Mouse (Mus musculus) stomach, embryonic 15.5 days (tissue): ENCODE data around the gene Shisal1. TPM values are rescaled to one million over a fixed set of nuclear protein-coding genes. Genes with fewer than 3 reads are reported as not detected.
A peak's percentile ranks its signal among the peaks of the same experiment; 100 is the strongest.

Experiments used
- ATAC-seq: fragments of 200-750 bp; cut with Nextera tagmentation; 2 replicates; pipeline ENCODE4 v1.8.0; 2017; ENCODE audit warnings: low read depth, moderate number of reproducible peaks, moderate TSS enrichment; ENCODE audit not compliant: insufficient read depth, low FRiP score
- H3K27ac ChIP-seq: fragments of 300-500 bp; sonication (generic); 2 replicates; pipeline ENCODE4 v1.5.1; 2015; ENCODE audit warnings: mild to moderate bottlenecking, inconsistent platforms
- H3K27me3 ChIP-seq: fragments of 300-500 bp; sonication (generic); replicated peaks from 2 replicates; pipeline ENCODE4 v1.6.1; 2015; ENCODE audit warnings: inconsistent platforms
- H3K36me3 ChIP-seq: fragments of 300-500 bp; sonication (generic); 2 replicates; pipeline ENCODE4 v1.6.1; 2015; ENCODE audit warnings: inconsistent platforms
- H3K4me1 ChIP-seq: fragments of 300-500 bp; sonication (generic); 2 replicates; pipeline ENCODE4 v1.6.1; 2015; ENCODE audit warnings: inconsistent platforms
- H3K4me2 ChIP-seq: fragments of 300-500 bp; sonication (generic); 2 replicates; pipeline ENCODE4 v1.6.1; 2015; ENCODE audit warnings: mild to moderate bottlenecking, inconsistent platforms
- H3K4me3 ChIP-seq: fragments of 300-500 bp; sonication (generic); replicated peaks from 2 replicates; pipeline ENCODE4 v1.5.1; 2015; ENCODE audit warnings: inconsistent platforms
- H3K9ac ChIP-seq: fragments of 300-500 bp; sonication (generic); 2 replicates; pipeline ENCODE4 v1.6.1; 2015; ENCODE audit warnings: inconsistent platforms
- H3K9me3 ChIP-seq: fragments of 300-500 bp; sonication (generic); 2 replicates; pipeline ENCODE4 v1.6.1; 2016; ENCODE audit warnings: inconsistent platforms
- WGBS: fragments of 180-500 bp; shearing (Covaris S2); methylation state at CpG from one replicate; pipeline ENCODE4 v1.1.7; 2015; 5-methylcytosine and 5-hydroxymethylcytosine counted together
- polyA plus RNA-seq: library from polyadenylated mRNA; unstranded; fragments of >200 nt; fragmentation: Nextera tagmentation; extraction: Ambion mirVana; gene quantifications from 2 replicates; pipeline ENCODE4 v1.2.1, GENCODE M21; 2015

Shisal1 gene
- polyA plus RNA-seq, 1 experiment from 2014 or later: 2.6 TPM

DNA sequence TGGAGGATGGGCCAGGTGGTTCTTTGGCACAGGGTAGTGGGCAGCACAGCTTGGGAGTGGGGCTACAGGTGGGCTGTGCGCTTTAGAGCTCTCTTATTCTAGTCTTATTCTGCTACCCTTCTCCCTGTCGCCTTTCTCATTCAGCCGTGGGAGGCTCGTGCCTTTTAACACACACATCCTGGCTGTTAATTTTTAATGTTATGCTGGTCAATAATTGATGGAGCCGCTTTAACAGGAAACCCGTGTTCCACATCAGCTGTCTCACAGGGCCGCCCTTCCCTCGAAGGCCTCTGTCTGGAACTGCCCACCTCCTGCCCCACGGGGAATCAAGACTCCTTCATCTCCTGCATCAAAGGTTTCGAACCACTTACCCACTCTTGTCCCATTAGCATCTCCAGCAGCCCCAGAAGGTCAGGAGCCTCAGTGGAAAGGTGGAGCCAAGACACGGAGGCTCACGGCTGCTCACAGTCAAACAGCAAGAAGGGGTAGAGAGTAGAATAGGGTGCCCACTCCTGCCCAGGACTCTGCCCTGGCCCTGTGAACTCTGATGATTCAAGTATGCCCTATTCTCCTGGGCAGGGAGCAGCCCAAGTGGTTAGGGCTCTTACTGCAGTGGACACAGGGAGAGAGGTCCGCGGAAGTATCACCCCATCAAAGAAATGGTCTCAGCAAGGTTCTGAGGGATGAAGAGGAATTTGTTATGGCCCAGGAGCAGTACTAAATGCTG, 51.4 kb downstream of the Shisal1 start:
- WGBS: 61% methylated on average over 14 of the region's 14 CpGs
- Histone ChIP-seq H3K27ac (no peak overlapping the region), H3K4me3 (no peak overlapping the region), H3K4me1 (0 out of 2 replicates have a peak, but pooled peaks cover 5% of the 10 kb centered on the region), H3K36me3 (no peaks in the 10 kb centered on the region), H3K9ac (no peak overlapping the region), H3K27me3 (no peaks in the 10 kb centered on the region), H3K9me3 (no peaks in the 10 kb centered on the region), H3K4me2 (no peak overlapping the region)
- ATAC-seq: 0 out of 2 replicates have a peak, but pooled peaks have one; percentile 12

DNA sequence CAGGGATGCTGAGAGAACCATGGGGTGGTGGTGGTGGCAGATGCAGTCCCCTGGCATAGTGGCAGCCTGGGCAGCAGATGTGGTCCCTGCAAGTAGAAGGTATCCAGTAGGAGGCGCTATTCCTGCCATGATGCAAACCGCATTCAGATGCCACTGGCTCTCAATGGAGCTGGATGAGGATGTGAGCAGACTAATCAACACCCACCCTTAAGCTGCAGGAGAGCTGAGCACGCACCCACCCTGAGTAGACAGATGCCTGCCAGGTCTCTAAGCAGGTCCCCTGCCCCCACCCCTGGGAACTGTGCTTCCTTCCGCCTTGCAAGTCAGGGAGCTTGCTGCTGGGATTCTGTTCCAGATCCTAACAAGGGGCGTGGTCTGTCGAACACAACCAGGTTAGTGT, 53.6 kb downstream of the Shisal1 start:
- no peaks in the 10 kb centered on the region for H3K27me3 ChIP-seq
- H3K9ac ChIP-seq: no peak overlapping the region
- no peak overlapping the region for H3K4me3 ChIP-seq
- no peak overlapping the region for H3K27ac ChIP-seq
- H3K9me3 ChIP-seq: no peaks in the 10 kb centered on the region
- no peak overlapping the region for H3K4me2 ChIP-seq
- no peak; the same call in 1 of the 2 replicates for ATAC-seq
- 35% methylated on average over 6 of the region's 6 CpGs for WGBS
- 0 out of 2 replicates have a peak, but pooled peaks cover 5% of the 10 kb centered on the region for H3K4me1 ChIP-seq
- H3K36me3 ChIP-seq: no peaks in the 10 kb centered on the region

DNA sequence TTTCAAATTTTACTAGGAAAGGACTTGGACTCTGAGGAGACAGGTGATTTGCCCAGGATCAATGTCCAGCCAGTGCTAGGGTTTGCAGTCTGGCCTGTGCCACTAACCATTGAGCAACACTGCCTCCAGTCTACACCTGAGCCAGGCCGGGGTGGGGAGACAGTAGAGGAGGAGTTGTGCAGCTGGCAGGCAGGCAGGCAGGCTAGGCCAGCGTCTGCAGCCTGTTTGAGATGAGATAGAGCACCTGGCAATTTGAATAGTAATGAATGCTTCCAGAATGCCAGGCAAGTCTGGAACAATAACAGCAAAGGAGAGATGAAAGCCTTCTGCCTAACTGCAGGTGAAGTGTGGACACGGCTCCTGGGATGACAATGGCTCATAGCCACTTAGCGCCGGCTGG, 54.1 kb downstream of the Shisal1 start:
- no peaks in the 10 kb centered on the region for H3K27me3 ChIP-seq
- no peak overlapping the region for H3K9ac ChIP-seq
- ATAC-seq: no peak
- H3K4me3 ChIP-seq: no peak overlapping the region
- no peak overlapping the region for H3K27ac ChIP-seq
- H3K4me1 ChIP-seq: 0 out of 2 replicates have a peak, but pooled peaks cover 5% of the 10 kb centered on the region
- H3K9me3 ChIP-seq: no peaks in the 10 kb centered on the region
- no peak overlapping the region for H3K4me2 ChIP-seq
- WGBS: 54% methylated on average over 5 of the region's 5 CpGs
- no peaks in the 10 kb centered on the region for H3K36me3 ChIP-seq

DNA sequence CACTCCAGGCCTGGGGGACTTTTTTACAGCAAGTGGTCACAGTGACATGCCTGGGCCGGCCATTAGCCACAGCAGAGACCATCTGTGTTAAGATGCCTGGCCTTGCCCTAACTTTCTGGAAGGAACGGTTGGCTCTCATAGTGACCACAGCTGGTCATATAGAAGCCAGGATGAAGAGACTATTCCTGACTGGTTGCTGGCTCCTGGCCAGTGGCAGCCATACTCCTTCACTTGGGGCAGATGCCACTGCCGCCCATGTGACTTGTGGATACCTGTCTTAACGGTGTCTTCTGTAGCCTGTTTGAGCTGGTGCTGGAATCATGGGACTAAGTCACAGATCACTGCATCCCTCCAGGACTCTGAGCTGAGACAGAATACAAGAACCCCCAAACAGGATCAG, 54.8 kb downstream of the Shisal1 start:
- Histone ChIP-seq H3K9me3 (no peaks in the 10 kb centered on the region), H3K4me3 (no peak overlapping the region), H3K36me3 (no peaks in the 10 kb centered on the region), H3K27ac (no peak overlapping the region), H3K4me1 (0 out of 2 replicates have a peak, but pooled peaks cover 5% of the 10 kb centered on the region), H3K27me3 (no peaks in the 10 kb centered on the region), H3K9ac (no peak overlapping the region), H3K4me2 (no peak overlapping the region)
- no peak for ATAC-seq
- 91% methylated on average over 4 of the region's 4 CpGs for WGBS

GRCm38 (mm10) chr15:84388698-84389131, 58.2 kb downstream of the Shisal1 start:
- Histone ChIP-seq H3K9ac (no peak overlapping the region), H3K4me3 (no peak overlapping the region), H3K27me3 (no peaks in the 10 kb centered on the region), H3K27ac (no peak overlapping the region), H3K4me2 (no peak overlapping the region), H3K9me3 (no peaks in the 10 kb centered on the region), H3K36me3 (no peaks in the 10 kb centered on the region), H3K4me1 (0 out of 2 replicates have a peak, but pooled peaks cover 5% of the 10 kb centered on the region)
- ATAC-seq: no peak
- 72% methylated on average over 8 of the region's 8 CpGs for WGBS

GRCm38 (mm10) chr15:84385995-84386565, 60.8 kb downstream of the Shisal1 start:
- Histone ChIP-seq H3K9ac (no peak overlapping the region), H3K27me3 (no peaks in the 10 kb centered on the region), H3K4me2 (no peak overlapping the region), H3K4me1 (no peaks in the 10 kb centered on the region), H3K27ac (no peak overlapping the region), H3K4me3 (no peak overlapping the region), H3K9me3 (no peaks in the 10 kb centered on the region), H3K36me3 (no peaks in the 10 kb centered on the region)
- WGBS: 84% methylated on average over 8 of the region's 8 CpGs
- ATAC-seq: no peak

DNA sequence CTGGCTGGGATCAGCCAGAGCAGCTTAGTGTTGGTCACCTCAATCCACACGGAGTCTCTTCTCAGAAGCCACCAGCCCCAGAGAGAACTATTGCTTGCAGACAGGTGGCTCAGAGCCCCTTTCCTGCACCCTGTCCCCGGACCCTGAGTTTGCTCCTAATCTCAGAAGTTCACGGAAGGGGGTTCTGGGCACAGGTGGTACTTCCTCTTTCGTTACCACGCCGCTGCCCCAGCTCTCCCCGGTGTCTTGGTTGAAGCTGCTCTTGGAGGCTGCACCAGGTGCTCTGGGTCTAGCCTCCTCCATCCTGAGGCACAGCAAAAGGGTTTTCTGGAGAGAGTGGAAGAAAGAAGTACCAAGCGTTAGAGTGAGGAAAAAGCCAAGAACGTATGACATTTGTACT, 62.8 kb downstream of the Shisal1 start:
- no peaks in the 10 kb centered on the region for H3K36me3 ChIP-seq
- H3K9ac ChIP-seq: no peak overlapping the region
- H3K9me3 ChIP-seq: no peaks in the 10 kb centered on the region
- H3K4me1 ChIP-seq: no peaks in the 10 kb centered on the region
- H3K27me3 ChIP-seq: no peaks in the 10 kb centered on the region
- WGBS: 85% methylated on average over 9 of the region's 9 CpGs
- no peak overlapping the region for H3K4me2 ChIP-seq
- no peak overlapping the region for H3K27ac ChIP-seq
- no peak for ATAC-seq
- no peak overlapping the region for H3K4me3 ChIP-seq

DNA sequence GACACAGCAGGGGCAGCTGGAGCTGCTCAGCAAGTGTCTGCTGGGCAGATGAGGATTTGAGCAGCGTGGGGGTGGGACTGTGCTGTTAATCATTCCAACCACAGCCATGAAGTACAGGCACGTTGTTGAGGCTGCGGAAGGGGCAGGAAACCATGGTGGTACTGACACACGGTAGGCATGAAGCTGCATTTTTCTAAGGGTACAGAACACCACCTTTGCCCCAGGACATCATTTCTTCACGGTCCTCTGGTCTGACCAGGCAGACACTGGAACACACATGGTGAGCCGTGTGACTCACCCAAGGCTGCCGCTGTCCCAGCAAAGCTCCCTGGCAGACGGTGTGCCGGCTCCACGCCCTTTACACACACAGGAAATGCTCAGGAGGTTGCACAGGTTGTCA, 66.7 kb downstream of the Shisal1 start:
- no peak overlapping the region for H3K4me3 ChIP-seq
- H3K4me1 ChIP-seq: no peaks in the 10 kb centered on the region
- ATAC-seq: peak; percentile 61; the same call in 1 of the 2 replicates
- H3K36me3 ChIP-seq: no peaks in the 10 kb centered on the region
- H3K27ac ChIP-seq: peak overlapping the region; percentile 31; the same call in 1 of the 2 replicates
- H3K9ac ChIP-seq: no peak overlapping the region
- no peaks in the 10 kb centered on the region for H3K9me3 ChIP-seq
- H3K4me2 ChIP-seq: no peak overlapping the region
- 37% methylated on average over 10 of the region's 10 CpGs for WGBS
- no peaks in the 10 kb centered on the region for H3K27me3 ChIP-seq

DNA sequence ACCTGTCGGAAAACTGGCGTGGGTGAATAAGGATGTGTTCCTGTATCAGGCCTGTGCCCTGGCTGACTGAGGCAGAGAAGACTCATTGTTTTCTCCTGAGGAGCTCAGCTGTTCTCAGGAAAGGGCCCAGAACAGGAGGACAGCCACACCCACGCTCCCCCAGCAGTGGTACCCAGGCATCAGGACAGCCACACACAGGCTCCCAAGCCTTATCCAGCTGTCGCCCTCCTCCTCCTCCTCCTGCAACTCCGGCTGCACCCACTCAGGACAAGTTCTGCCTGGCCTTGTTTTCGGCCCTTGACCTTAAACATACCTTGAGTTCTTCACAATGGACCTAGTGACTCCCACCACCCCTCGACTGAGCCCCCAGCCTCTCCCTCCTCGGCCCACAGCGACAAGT, 68.2 kb downstream of the Shisal1 start:
- Histone ChIP-seq H3K9me3 (no peaks in the 10 kb centered on the region), H3K36me3 (no peaks in the 10 kb centered on the region), H3K27ac (no peak overlapping the region), H3K27me3 (no peaks in the 10 kb centered on the region), H3K4me2 (no peak overlapping the region), H3K9ac (no peak overlapping the region), H3K4me1 (no peaks in the 10 kb centered on the region), H3K4me3 (no peak overlapping the region)
- ATAC-seq: no peak
- WGBS: 79% methylated on average over 9 of the region's 9 CpGs

DNA sequence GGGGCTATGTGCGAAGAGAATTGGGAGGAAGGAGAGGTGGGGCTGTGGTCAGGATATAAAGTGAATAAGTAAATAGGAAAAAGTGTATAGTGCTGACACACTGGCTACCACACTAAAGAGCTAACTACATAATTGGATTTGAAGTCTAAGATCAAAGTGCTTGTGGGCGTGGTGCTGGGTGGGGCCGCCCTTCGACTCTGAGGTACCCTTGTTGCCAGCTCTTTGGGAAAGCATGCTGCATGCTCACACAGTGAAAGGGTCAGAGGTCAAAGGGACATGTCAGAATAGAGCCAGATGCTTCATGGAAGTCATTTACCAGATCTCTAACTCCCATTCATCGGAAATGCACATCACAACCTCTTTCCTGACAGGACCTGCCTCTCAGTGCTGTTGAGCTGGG, 74.1 kb downstream of the Shisal1 start:
- Histone ChIP-seq H3K4me3 (no peak overlapping the region), H3K36me3 (no peaks in the 10 kb centered on the region), H3K27me3 (no peaks in the 10 kb centered on the region), H3K9me3 (no peaks in the 10 kb centered on the region), H3K4me1 (no peaks in the 10 kb centered on the region), H3K27ac (no peak overlapping the region), H3K9ac (no peak overlapping the region), H3K4me2 (no peak overlapping the region)
- WGBS: 66% methylated on average over 5 of the region's 5 CpGs
- no peak for ATAC-seq

DNA sequence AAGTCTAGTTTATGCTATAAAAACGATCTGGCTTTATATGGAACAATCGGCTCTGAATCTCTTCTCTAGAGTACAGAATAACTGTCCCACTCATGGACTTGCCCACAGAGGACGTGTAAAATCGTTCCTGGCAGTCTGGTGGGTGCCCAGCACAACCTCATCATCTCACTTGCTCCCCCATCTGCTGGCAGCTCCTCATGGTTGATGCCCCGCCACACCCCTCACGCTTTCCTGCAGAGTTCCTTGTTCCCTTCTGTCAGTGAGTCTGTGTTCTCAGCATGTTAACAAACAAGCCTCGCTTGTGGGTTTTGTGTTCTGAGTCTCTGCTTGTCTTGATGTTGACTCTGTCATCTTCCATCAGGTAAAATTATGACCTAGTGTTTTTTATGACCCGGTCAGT, 79.5 kb downstream of the Shisal1 start:
- Histone ChIP-seq H3K4me2 (no peak overlapping the region), H3K36me3 (no peaks in the 10 kb centered on the region), H3K4me3 (no peak overlapping the region), H3K27ac (no peak overlapping the region), H3K9ac (no peak overlapping the region), H3K4me1 (no peaks in the 10 kb centered on the region), H3K27me3 (no peaks in the 10 kb centered on the region), H3K9me3 (no peaks in the 10 kb centered on the region)
- 76% methylated on average over 8 of the region's 8 CpGs for WGBS
- ATAC-seq: no peak

DNA sequence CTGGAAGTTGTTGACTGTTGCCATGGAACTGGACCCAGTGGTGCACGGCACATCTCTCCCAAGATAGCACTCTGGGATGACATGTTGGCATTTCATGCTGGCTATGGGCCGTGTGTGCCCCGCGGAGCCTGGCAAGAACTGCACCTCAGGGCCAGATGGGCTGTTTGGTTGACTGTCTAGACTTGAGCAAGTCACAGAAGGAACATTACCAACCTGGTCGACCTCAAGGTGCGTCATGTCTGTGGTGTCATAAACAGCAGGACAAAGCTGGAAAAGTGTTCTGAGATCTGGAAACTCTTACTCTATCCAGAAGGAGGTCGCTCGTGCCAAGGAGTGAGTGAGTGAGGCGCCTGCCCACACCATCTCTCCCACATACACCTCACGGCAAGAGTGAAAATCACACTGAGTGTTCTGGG, 80.3 kb downstream of the Shisal1 start:
- Histone ChIP-seq H3K27ac (no peak overlapping the region), H3K27me3 (no peaks in the 10 kb centered on the region), H3K4me1 (no peaks in the 10 kb centered on the region), H3K9ac (no peak overlapping the region), H3K36me3 (no peaks in the 10 kb centered on the region), H3K9me3 (no peaks in the 10 kb centered on the region), H3K4me3 (no peak overlapping the region), H3K4me2 (no peak overlapping the region)
- ATAC-seq: no peak
- WGBS: 84% methylated on average over 10 of the region's 10 CpGs
